Mouse (Mus musculus) heart, embryonic 15.5 days (tissue): ENCODE data around the gene Gm10135. TPM values are rescaled to one million over a fixed set of nuclear protein-coding genes. Genes with fewer than 3 reads are reported as not detected.
"Not testable (repeated sequence)": the region's sequence is repeated elsewhere in the genome, so short reads cannot be mapped to it uniquely, and the experiment has no call there.

ENCODE experiments used
- ATAC-seq: fragments of 200-750 bp; cut with Nextera tagmentation; replicated peaks from 2 replicates; pipeline ENCODE4 v1.8.0; 2017; ENCODE audit warnings: low read depth, moderate TSS enrichment; ENCODE audit not compliant: insufficient number of reproducible peaks, insufficient read depth, low FRiP score
- H3K27ac ChIP-seq: fragments of 300-500 bp; sonication (generic); 2 replicates; pipeline ENCODE4 v1.5.1; 2015; ENCODE audit warnings: mild to moderate bottlenecking, inconsistent platforms
- H3K27me3 ChIP-seq: fragments of 300-500 bp; sonication (generic); 2 replicates; pipeline ENCODE4 v1.6.1; 2015; ENCODE audit warnings: inconsistent platforms
- H3K36me3 ChIP-seq: fragments of 300-500 bp; sonication (generic); 2 replicates; pipeline ENCODE4 v1.6.1; 2015; ENCODE audit warnings: mild to moderate bottlenecking, inconsistent platforms
- H3K4me1 ChIP-seq: fragments of 300-500 bp; sonication (generic); replicated peaks from 2 replicates; pipeline ENCODE4 v1.6.1; 2015; ENCODE audit warnings: inconsistent platforms
- H3K4me2 ChIP-seq: fragments of 300-500 bp; sonication (generic); 2 replicates; pipeline ENCODE4 v1.6.1; 2015; ENCODE audit warnings: inconsistent platforms, mild to moderate bottlenecking, moderate library complexity
- H3K4me3 ChIP-seq: fragments of 300-500 bp; sonication (generic); 2 replicates; pipeline ENCODE4 v1.5.1; 2015; ENCODE audit warnings: mild to moderate bottlenecking, inconsistent platforms
- H3K9ac ChIP-seq: fragments of 300-500 bp; sonication (generic); 2 replicates; pipeline ENCODE4 v1.6.1; 2015; ENCODE audit warnings: mild to moderate bottlenecking, inconsistent platforms
- H3K9me3 ChIP-seq: fragments of 300-500 bp; sonication (generic); replicated peaks from 2 replicates; pipeline ENCODE4 v1.6.1; 2016; ENCODE audit warnings: inconsistent platforms
- WGBS: fragments of 180-500 bp; shearing (Covaris S2); methylation state at CpG from one replicate; pipeline ENCODE4 v1.1.7; 2015; ENCODE audit warnings: mixed read lengths; 5-methylcytosine and 5-hydroxymethylcytosine counted together
- polyA plus RNA-seq: library from polyadenylated mRNA; unstranded; fragments of >200 nt; fragmentation: Nextera tagmentation; extraction: Ambion mirVana; gene quantifications from 2 replicates; pipeline ENCODE4 v1.2.1, GENCODE M21; 2015

Gm10135 gene
- polyA plus RNA-seq, result not detected in 2 replicates

DNA sequence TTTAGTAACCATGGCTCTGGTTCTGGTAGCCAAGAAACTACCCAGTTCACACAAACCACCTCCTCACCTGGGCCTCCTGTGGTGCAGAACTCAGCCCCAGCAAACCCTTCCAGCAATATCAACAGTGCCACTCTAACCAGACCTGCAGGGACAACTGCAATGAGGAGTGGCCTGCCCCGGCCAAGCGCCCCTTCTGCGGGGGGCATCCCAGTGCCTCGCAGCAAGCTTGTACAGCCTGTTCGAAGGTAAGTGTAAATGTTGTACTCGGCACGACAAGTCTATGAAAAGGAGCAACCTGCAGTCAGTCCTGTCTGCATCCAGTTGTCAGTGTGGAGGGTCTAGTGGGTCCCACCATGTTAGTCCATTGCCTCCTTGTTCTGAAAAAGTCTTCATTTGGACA is at the start of gene Gm10135:
Gene Gm10135 (minus strand): TSS at position 101 of the 400 bp plus-strand sequence.
- 0 out of 2 replicates have a peak, but pooled peaks cover 7% of the 10 kb centered on the region for H3K4me1 ChIP-seq
- H3K4me3 ChIP-seq, result no peak within 1 kb of the TSS
- no peak within 1 kb of the TSS for H3K27ac ChIP-seq
- ATAC-seq, result no peak
- 97% methylated on average over 7 of the region's 7 CpGs for WGBS
- no peak within 1 kb of the TSS for H3K4me2 ChIP-seq
- no peaks in the 10 kb centered on the region for H3K9me3 ChIP-seq
- H3K27me3 ChIP-seq, result no peaks in the 10 kb centered on the region
- peaks cover 28% of the 10 kb centered on the region; the same call in 1 of the 2 replicates for H3K36me3 ChIP-seq
- H3K9ac ChIP-seq, result no peak within 1 kb of the TSS

DNA sequence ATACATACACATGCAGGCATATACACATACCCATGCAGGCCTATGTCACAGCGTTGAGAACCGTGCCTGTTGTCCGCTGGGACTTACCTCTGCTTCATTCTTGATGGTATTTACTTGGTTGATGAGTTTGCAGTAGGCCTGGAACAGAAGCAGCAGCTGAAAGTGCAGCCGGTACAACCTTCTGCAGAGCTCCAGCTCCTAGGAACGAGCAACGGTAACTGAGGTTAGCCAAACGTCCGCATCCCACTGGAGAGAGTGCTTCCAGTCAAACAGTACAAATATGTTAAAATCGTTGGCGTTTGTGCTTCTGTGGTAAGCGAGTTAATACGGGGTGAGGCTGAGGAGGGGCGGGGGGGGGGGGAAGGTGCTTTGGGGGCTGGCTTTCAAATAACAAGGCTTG is 49.3 kb upstream of the Gm10135 start:
- Histone ChIP-seq H3K4me2 (no peak overlapping the region), H3K9me3 (no peaks in the 10 kb centered on the region), H3K4me1 (peaks cover 4% of the 10 kb centered on the region), H3K4me3 (no peak overlapping the region), H3K27ac (no peak overlapping the region), H3K9ac (no peak overlapping the region), H3K36me3 (peaks cover 42% of the 10 kb centered on the region), H3K27me3 (no peaks in the 10 kb centered on the region)
- 95% methylated on average over 13 of the region's 13 CpGs for WGBS
- ATAC-seq, result no peak

DNA sequence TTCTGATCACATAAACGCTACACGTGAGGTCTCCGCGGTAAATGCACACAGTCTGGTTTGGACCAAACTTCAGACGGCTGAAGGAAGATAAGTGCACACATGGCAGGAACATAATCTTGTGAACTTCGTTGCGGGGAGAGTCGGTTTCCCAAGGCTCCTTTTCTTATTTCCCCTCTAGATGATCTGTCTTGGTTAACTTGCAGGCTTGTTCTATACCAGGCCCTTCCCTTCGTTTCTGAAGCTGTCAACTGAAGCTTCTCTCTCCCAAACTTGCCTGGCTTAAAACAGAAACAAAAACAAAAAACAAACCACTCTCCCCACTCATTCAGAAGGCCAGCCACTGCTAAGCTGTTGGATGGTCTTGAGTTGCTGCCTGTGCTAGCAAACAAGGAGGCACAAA is 40.2 kb upstream of the Gm10135 start:
- Histone ChIP-seq H3K27me3 (peaks cover 14% of the 10 kb centered on the region), H3K27ac (no peak overlapping the region), H3K4me3 (no peak overlapping the region), H3K36me3 (no peaks in the 10 kb centered on the region), H3K4me1 (peaks cover 5% of the 10 kb centered on the region), H3K9ac (no peak overlapping the region), H3K4me2 (no peak overlapping the region), H3K9me3 (no peaks in the 10 kb centered on the region)
- 53% methylated on average over 9 of the region's 9 CpGs for WGBS
- no peak for ATAC-seq

DNA sequence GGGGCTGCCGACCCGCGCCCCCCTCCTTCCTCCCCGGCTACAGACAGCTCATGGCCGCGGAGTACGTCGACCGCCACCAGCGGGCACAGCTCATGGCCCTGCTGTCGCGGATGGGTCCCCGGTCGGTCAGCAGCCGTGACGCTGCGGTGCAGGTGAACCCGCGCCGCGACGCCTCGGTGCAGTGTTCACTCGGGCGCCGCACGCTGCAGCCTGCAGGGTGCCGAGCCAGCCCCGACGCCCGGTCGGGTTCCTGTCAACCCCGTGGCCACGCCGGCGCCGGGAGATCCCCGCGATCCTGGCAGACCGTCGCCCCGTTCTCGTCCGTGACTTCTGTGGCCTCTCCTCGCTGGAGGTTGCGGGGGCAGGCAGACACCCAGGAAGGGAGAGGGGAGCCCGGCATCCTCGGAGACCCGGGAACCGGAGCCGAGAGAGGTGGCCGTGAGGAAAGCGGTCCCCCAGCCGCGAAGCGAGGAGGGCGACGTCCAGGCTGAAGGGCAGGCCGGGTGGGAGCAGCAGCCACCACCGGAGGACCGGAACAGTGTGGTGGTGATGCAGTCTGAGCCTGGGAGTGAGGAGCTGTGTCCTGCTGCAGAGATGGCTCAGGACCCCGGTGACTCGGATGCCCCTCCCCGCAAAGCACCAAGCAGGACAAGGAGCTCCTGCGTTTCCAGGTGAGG is 39.2 kb upstream of the Gm10135 start:
- H3K4me3 ChIP-seq, result peak overlapping the region; percentile 51
- peak; percentile 50 for ATAC-seq
- peak overlapping the region; percentile 91 for H3K4me2 ChIP-seq
- not testable (repeated sequence) for H3K36me3 ChIP-seq, H3K9me3 ChIP-seq, H3K27ac ChIP-seq, H3K4me1 ChIP-seq
- peak overlapping the region; percentile 53 for H3K9ac ChIP-seq
- H3K27me3 ChIP-seq, result peaks cover 14% of the 10 kb centered on the region
- WGBS, result 2% methylated on average over 61 of the region's 65 CpGs

DNA sequence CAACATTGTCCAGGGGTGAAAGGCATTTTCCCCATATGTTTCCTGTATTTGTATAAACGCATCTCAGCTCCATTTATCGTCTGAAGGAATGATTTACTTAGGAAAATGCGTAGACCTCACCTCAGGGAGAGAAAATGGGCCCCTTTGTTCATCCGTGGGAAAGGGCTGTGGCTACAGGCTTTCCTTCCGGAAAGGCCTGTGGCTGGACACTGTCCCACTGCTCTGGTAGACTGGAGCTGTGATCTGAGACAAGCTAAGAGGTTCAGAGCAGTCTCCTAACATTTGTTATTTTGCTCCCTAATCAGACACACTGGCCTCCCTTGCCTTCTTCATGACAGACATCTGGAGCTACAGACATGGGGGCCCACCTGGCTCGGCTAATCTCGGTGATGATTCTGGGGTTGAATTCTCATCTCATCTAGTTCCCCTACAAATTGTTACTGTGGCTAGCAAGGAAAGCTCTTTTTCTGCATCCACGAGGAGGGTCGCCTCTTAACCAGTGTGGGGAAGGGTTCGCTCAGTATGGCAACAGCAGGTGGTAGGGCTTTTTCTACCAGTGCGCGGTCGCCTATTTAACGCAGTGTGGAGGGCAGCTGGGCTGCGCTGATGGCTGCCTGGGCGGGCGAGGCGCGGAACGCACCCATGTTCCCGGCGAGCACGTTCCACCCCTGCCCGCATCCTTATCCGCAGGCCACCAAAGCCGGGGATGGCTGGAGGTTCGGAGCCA is 38.5 kb upstream of the Gm10135 start:
- H3K36me3 ChIP-seq, ATAC-seq, H3K9ac ChIP-seq, H3K4me1 ChIP-seq, H3K27ac ChIP-seq, H3K9me3 ChIP-seq: not testable (repeated sequence)
- H3K4me3 ChIP-seq, result peak overlapping the region; percentile 51
- WGBS, result 29% methylated on average over 21 of the region's 27 CpGs
- H3K4me2 ChIP-seq, result peak overlapping the region; percentile 91
- H3K27me3 ChIP-seq, result peaks cover 20% of the 10 kb centered on the region

DNA sequence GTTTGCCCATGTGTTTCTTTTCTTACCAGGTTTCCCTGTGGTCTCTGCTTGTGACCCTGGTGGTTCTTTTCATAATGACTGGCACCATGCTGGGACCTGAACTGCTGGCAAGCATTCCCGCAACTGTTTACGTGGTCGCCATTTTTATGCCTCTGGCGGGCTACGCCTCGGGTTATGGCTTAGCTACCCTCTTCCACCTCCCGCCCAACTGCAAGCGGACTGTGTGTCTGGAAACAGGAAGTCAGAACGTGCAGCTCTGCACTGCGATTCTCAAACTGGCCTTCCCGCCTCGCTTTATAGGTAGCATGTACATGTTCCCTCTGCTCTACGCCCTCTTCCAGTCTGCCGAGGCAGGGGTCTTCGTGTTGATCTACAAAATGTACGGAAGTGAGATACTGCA is 37.3 kb upstream of the Gm10135 start:
- H3K27ac ChIP-seq, H3K36me3 ChIP-seq, H3K4me2 ChIP-seq, H3K9me3 ChIP-seq, ATAC-seq, H3K9ac ChIP-seq, H3K4me3 ChIP-seq: not testable (repeated sequence)
- Histone ChIP-seq H3K27me3 (peaks cover 33% of the 10 kb centered on the region), H3K4me1 (peaks cover 13% of the 10 kb centered on the region)
- 94% methylated on average over 16 of the region's 16 CpGs for WGBS

DNA sequence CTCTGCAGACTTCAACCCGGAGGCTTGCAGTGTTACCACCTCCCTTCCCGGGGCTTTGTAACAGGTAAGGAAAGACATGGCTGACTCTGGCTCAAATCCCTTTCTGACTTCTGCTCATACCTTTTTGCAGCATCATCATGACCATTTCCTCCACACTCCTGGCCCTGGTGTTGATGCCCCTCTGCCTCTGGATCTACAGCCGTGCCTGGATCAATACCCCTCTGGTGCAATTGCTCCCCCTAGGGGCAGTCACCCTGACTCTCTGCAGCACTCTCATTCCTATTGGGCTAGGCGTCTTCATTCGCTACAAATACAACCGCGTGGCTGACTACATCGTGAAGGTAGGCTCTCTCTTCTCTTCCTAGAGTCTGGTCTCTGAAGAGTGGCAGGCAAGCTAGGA is 33.7 kb upstream of the Gm10135 start:
- H3K27me3 ChIP-seq, result peaks cover 48% of the 10 kb centered on the region
- H3K36me3 ChIP-seq, H3K4me2 ChIP-seq, H3K9ac ChIP-seq, H3K4me3 ChIP-seq, H3K9me3 ChIP-seq, H3K27ac ChIP-seq: not testable (repeated sequence)
- H3K4me1 ChIP-seq, result peaks cover 11% of the 10 kb centered on the region
- WGBS, result 37% methylated on average over 8 of the region's 8 CpGs
- peak; percentile 43; the same call in 1 of the 2 replicates for ATAC-seq

DNA sequence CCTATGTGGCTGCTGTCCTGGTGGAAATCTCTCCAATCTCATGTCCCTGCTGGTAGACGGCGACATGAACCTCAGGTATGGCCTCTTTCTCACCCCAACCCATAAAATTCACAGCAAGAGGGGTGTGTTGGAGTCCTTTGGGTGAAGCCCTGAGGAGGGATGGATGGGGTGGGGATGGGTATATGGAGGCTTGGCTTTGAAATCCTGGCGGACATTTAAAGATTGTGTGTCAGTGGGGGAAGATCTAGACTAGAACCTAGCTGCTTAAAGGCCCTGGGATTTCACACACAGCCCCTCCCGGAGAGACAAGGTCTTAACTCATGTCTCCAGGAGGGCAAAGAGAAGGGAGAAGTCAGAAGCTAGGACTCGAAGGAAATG is 33.1 kb upstream of the Gm10135 start:
- H3K27me3 ChIP-seq, result peaks cover 44% of the 10 kb centered on the region

DNA sequence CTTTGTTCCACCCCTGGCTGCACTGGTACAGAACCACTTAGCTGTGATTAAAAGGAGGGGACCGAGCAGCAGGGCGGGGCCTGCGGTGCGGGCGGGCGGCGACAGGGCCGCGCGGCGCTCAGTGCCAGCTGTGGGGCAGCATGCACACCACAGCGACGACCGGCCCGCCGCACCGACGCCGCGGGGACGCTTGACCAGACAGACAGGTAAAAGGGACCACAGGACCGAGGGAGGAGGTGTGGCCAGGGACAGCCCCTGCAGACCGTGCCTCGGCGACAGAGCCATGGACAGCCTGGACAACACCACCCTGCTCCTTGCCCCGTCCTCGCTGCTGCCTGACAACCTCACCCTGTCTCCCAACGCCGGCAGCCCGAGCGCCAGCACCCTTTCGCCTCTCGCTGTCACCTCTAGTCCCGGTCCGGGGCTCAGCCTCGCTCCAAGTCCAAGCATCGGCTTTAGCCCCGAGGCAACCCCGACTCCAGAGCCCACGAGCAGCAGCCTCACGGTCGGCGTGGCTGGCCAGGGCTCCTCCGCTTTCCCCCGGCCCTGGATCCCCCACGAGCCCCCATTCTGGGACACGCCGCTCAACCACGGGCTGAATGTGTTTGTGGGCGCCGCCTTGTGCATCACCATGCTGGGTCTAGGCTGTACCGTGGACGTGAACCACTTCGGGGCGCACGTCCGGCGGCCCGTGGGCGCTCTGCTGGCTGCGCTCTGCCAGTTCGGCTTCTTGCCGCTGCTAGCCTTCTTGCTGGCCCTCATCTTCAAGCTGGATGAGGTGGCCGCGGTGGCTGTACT is 32.5 kb upstream of the Gm10135 start, which contains the start of gene Slc10a4:
Gene Slc10a4 (plus strand): TSS at position 100 of the 798 bp plus-strand sequence.
- Histone ChIP-seq H3K4me2 (peak within 1 kb of the TSS; percentile 93), H3K9ac (peak within 1 kb of the TSS; percentile 36), H3K27ac (no peak within 1 kb of the TSS), H3K36me3 (no peaks in the 10 kb centered on the region), H3K27me3 (peaks cover 41% of the 10 kb centered on the region), H3K4me3 (peak within 1 kb of the TSS; percentile 52), H3K9me3 (no peaks in the 10 kb centered on the region), H3K4me1 (peaks cover 11% of the 10 kb centered on the region)
- peak; percentile 81 for ATAC-seq
- 6% methylated on average over 65 of the region's 65 CpGs for WGBS

More for the DNA sequence above, 33.1 kb upstream of the Gm10135 start:
- H3K27ac ChIP-seq, result no peak overlapping the region
- H3K36me3 ChIP-seq, result no peaks in the 10 kb centered on the region
- H3K9ac ChIP-seq, result no peak overlapping the region
- 39% methylated on average over 5 of the region's 5 CpGs for WGBS
- H3K4me1 ChIP-seq, result peaks cover 11% of the 10 kb centered on the region
- H3K4me2 ChIP-seq, result peak overlapping the region; percentile 93
- no peak for ATAC-seq
- H3K9me3 ChIP-seq, result no peaks in the 10 kb centered on the region
- H3K4me3 ChIP-seq, result peak overlapping the region; percentile 52

DNA sequence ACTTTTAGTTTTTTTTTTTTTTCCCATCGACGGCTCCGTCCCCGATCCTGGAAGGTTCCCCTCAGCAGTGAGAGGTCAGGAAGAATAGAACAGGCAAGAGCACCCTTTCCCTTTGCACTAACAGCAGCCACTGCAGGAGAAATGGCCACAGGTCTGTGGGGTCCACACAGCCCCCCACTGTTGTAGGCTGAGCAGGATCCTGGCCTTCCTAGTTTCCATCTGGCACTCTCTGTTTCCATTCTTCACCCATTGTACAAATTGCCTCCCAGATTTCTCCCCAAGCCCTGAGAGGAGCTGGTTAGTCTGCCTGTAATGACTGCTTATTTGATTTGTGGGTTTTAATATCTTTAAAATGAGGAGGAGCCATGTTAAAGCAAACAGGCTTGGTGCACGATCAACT is 29.5 kb upstream of the Gm10135 start:
- WGBS, result 80% methylated on average over 5 of the region's 5 CpGs
- no peak for ATAC-seq

DNA sequence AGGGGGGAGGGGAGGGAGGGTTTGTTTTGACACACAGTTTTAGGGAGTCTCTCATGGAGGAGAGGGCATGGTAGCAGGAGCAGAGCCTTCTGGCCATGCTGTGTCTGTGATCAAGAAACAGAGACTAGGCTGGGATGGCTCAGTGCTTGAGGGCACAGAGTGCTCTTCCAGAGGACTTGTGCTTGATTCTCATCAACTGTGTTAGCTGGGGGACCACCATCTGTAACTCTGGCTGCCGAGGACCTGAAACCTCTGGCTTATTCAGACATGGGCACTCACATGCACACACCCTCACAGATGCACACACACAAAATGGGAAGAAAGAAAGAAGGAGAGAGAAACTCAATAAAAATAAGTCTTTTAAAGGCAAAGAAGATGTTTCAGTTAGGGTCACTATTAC is 24.0 kb upstream of the Gm10135 start:
- 82% methylated on average over 1 of the region's 1 CpGs for WGBS
- ATAC-seq, H3K9me3 ChIP-seq, H3K9ac ChIP-seq, H3K4me3 ChIP-seq, H3K36me3 ChIP-seq, H3K27me3 ChIP-seq, H3K4me2 ChIP-seq, H3K4me1 ChIP-seq, H3K27ac ChIP-seq: not testable (repeated sequence)

More for the DNA sequence above, 29.5 kb upstream of the Gm10135 start:
- Histone ChIP-seq H3K4me3 (no peak overlapping the region), H3K9me3 (no peaks in the 10 kb centered on the region), H3K9ac (no peak overlapping the region), H3K36me3 (no peaks in the 10 kb centered on the region), H3K4me2 (no peak overlapping the region), H3K27me3 (peaks cover 41% of the 10 kb centered on the region), H3K27ac (no peak overlapping the region), H3K4me1 (peaks cover 11% of the 10 kb centered on the region)
